Mouse (Mus musculus): ENCODE results near the gene Atp8a2. TPM values are rescaled to one million over a fixed set of nuclear protein-coding genes. Genes with fewer than 3 reads are reported as not detected.
A peak's percentile ranks its signal among the peaks of the same experiment; 100 is the strongest.

The Atp8a2 gene
- polyA plus RNA-seq, 1 experiment from 2014 or later = 13.0 TPM

GRCm38 (mm10) chr14:59966981-59967380, 230.0 kb downstream of the Atp8a2 start:
- H3K4me3 ChIP-seq (ENCODE audit: low read depth, low read length) = no peak overlapping the region
- no peaks in the 10 kb centered on the region for H3K27me3 ChIP-seq (replicated peaks; ENCODE audit: control insufficient read depth, insufficient read depth, low read length)
- no peak overlapping the region for H3K4me2 ChIP-seq (ENCODE audit: low read length)
- H3K27ac ChIP-seq (ENCODE audit: low read depth, low read length) = no peak overlapping the region
- peak; percentile 12 for DNase-seq (ENCODE audit: low spot score)
- no peak overlapping the region for H3K9ac ChIP-seq (ENCODE audit: low read length)
- no peak for ATAC-seq
- 65% methylated on average over 4 of the region's 4 CpGs for WGBS
- H3K4me1 ChIP-seq (ENCODE audit: control insufficient read depth, insufficient read depth, low read length) = peaks cover 29% of the 10 kb centered on the region
- H3K9me3 ChIP-seq (replicated peaks; ENCODE audit: control insufficient read depth, low read length) = no peaks in the 10 kb centered on the region
- H3K36me3 ChIP-seq (ENCODE audit: control insufficient read depth, insufficient read depth, low read length) = no peaks in the 10 kb centered on the region

GRCm38 (mm10) chr14:59964569-59964968, 232.4 kb downstream of the Atp8a2 start:
- whole genome bisulfite sequencing = 94% methylated on average over 5 of the region's 5 CpGs
- no peaks in the 10 kb centered on the region for H3K36me3 ChIP-seq (ENCODE audit: control insufficient read depth, insufficient read depth, low read length)
- H3K4me2 ChIP-seq (ENCODE audit: low read length) = no peak overlapping the region
- ATAC-seq = no peak
- no peak overlapping the region for H3K9ac ChIP-seq (ENCODE audit: low read length)
- H3K4me3 ChIP-seq (ENCODE audit: low read depth, low read length) = no peak overlapping the region
- no peak overlapping the region for H3K27ac ChIP-seq (ENCODE audit: low read depth, low read length)
- H3K4me1 ChIP-seq (ENCODE audit: control insufficient read depth, insufficient read depth, low read length) = peaks cover 20% of the 10 kb centered on the region
- H3K27me3 ChIP-seq (replicated peaks; ENCODE audit: control insufficient read depth, insufficient read depth, low read length) = no peaks in the 10 kb centered on the region
- H3K9me3 ChIP-seq (replicated peaks; ENCODE audit: control insufficient read depth, low read length) = no peaks in the 10 kb centered on the region
- DNase-seq (ENCODE audit: low spot score) = no peak

GRCm38 (mm10) chr14:59960961-59961360, 236.0 kb downstream of the Atp8a2 start:
- H3K9ac ChIP-seq (ENCODE audit: low read length) = no peak overlapping the region
- H3K9me3 ChIP-seq (replicated peaks; ENCODE audit: control insufficient read depth, low read length) = no peaks in the 10 kb centered on the region
- ATAC-seq = peak; percentile 57; the same call in 1 of the 2 replicates
- no peak overlapping the region for H3K4me3 ChIP-seq (ENCODE audit: low read depth, low read length)
- H3K4me1 ChIP-seq (ENCODE audit: control insufficient read depth, insufficient read depth, low read length) = peaks cover 13% of the 10 kb centered on the region
- no peak overlapping the region for H3K4me2 ChIP-seq (ENCODE audit: low read length)
- peak; percentile 52 for DNase-seq (ENCODE audit: low spot score)
- 21% methylated on average over 9 of the region's 9 CpGs for WGBS
- H3K27me3 ChIP-seq (replicated peaks; ENCODE audit: control insufficient read depth, insufficient read depth, low read length) = no peaks in the 10 kb centered on the region
- peak overlapping the region; percentile 53; the same call in 1 of the 2 replicates for H3K27ac ChIP-seq (ENCODE audit: low read depth, low read length)
- no peaks in the 10 kb centered on the region for H3K36me3 ChIP-seq (ENCODE audit: control insufficient read depth, insufficient read depth, low read length)

- H3K27ac ChIP-seq (ENCODE audit: low read depth, low read length) = peak overlapping the region; percentile 53; the same call in 1 of the 2 replicates
- no peaks in the 10 kb centered on the region for H3K27me3 ChIP-seq (replicated peaks; ENCODE audit: control insufficient read depth, insufficient read depth, low read length)
- H3K4me1 ChIP-seq (ENCODE audit: control insufficient read depth, insufficient read depth, low read length) = peaks cover 13% of the 10 kb centered on the region
- H3K4me2 ChIP-seq (ENCODE audit: low read length) = no peak overlapping the region
- H3K9ac ChIP-seq (ENCODE audit: low read length) = no peak overlapping the region
- H3K9me3 ChIP-seq (replicated peaks; ENCODE audit: control insufficient read depth, low read length) = no peaks in the 10 kb centered on the region
- H3K4me3 ChIP-seq (ENCODE audit: low read depth, low read length) = no peak overlapping the region
- WGBS = 56% methylated on average over 9 of the region's 9 CpGs
- no peaks in the 10 kb centered on the region for H3K36me3 ChIP-seq (ENCODE audit: control insufficient read depth, insufficient read depth, low read length)
- ATAC-seq (peak; percentile 48), DNase-seq (ENCODE audit: low spot score) (peak; percentile 62)
Measured at GRCm38 (mm10) chr14:59960214-59960890, 236.6 kb downstream of the Atp8a2 start.

- ATAC-seq = no peak
- WGBS = 42% methylated on average over 8 of the region's 8 CpGs
- H3K9me3 ChIP-seq (replicated peaks; ENCODE audit: control insufficient read depth, low read length) = no peaks in the 10 kb centered on the region
Measured at GRCm38 (mm10) chr14:59959723-59960122, 237.3 kb downstream of the Atp8a2 start.

GRCm38 (mm10) chr14:59949983-59950382, 247.0 kb downstream of the Atp8a2 start:
- peaks cover 5% of the 10 kb centered on the region; the same call in 1 of the 2 replicates for H3K9me3 ChIP-seq (replicated peaks; ENCODE audit: control insufficient read depth, low read length)
- no peak overlapping the region for H3K4me3 ChIP-seq (ENCODE audit: low read depth, low read length)
- H3K36me3 ChIP-seq (ENCODE audit: control insufficient read depth, insufficient read depth, low read length) = no peaks in the 10 kb centered on the region
- ATAC-seq = peak; percentile 85
- H3K4me2 ChIP-seq (ENCODE audit: low read length) = no peak overlapping the region
- H3K4me1 ChIP-seq (ENCODE audit: control insufficient read depth, insufficient read depth, low read length) = peaks cover 5% of the 10 kb centered on the region; the same call in 1 of the 2 replicates
- H3K27ac ChIP-seq (ENCODE audit: low read depth, low read length) = no peak overlapping the region
- DNase-seq (ENCODE audit: low spot score) = peak; percentile 59
- 8% methylated on average over 5 of the region's 5 CpGs for WGBS
- H3K9ac ChIP-seq (ENCODE audit: low read length) = no peak overlapping the region
- no peaks in the 10 kb centered on the region for H3K27me3 ChIP-seq (replicated peaks; ENCODE audit: control insufficient read depth, insufficient read depth, low read length)

More at GRCm38 (mm10) chr14:59959723-59960122, 237.3 kb downstream of the Atp8a2 start:
- Histone ChIP-seq H3K4me2 (ENCODE audit: low read length) (no peak overlapping the region), H3K36me3 (ENCODE audit: control insufficient read depth, insufficient read depth, low read length) (no peaks in the 10 kb centered on the region), H3K27me3 (replicated peaks; ENCODE audit: control insufficient read depth, insufficient read depth, low read length) (no peaks in the 10 kb centered on the region), H3K4me1 (ENCODE audit: control insufficient read depth, insufficient read depth, low read length) (peaks cover 13% of the 10 kb centered on the region), H3K9ac (ENCODE audit: low read length) (no peak overlapping the region), H3K27ac (ENCODE audit: low read depth, low read length) (no peak overlapping the region), H3K4me3 (ENCODE audit: low read depth, low read length) (no peak overlapping the region)
- peak; percentile 39 for DNase-seq (ENCODE audit: low spot score)

- Histone ChIP-seq H3K4me1 (ENCODE audit: control insufficient read depth, insufficient read depth, low read length) (no peaks in the 10 kb centered on the region), H3K4me3 (ENCODE audit: low read depth, low read length) (no peak overlapping the region), H3K4me2 (ENCODE audit: low read length) (no peak overlapping the region), H3K27ac (ENCODE audit: low read depth, low read length) (no peak overlapping the region), H3K9ac (ENCODE audit: low read length) (no peak overlapping the region), H3K36me3 (ENCODE audit: control insufficient read depth, insufficient read depth, low read length) (no peaks in the 10 kb centered on the region), H3K9me3 (replicated peaks; ENCODE audit: control insufficient read depth, low read length) (no peaks in the 10 kb centered on the region), H3K27me3 (replicated peaks; ENCODE audit: control insufficient read depth, insufficient read depth, low read length) (no peaks in the 10 kb centered on the region)
- 17% methylated on average over 7 of the region's 7 CpGs for WGBS
- peak; percentile 93 for DNase-seq (ENCODE audit: low spot score)
- peak; percentile 93 for ATAC-seq
Measured at GRCm38 (mm10) chr14:59942864-59943611, 253.9 kb downstream of the Atp8a2 start.

GRCm38 (mm10) chr14:59942199-59942598, 254.8 kb downstream of the Atp8a2 start:
- WGBS = 40% methylated on average over 2 of the region's 2 CpGs
- Histone ChIP-seq H3K4me2 (ENCODE audit: low read length) (no peak overlapping the region), H3K9ac (ENCODE audit: low read length) (no peak overlapping the region), H3K27ac (ENCODE audit: low read depth, low read length) (no peak overlapping the region), H3K27me3 (replicated peaks; ENCODE audit: control insufficient read depth, insufficient read depth, low read length) (no peaks in the 10 kb centered on the region), H3K36me3 (ENCODE audit: control insufficient read depth, insufficient read depth, low read length) (no peaks in the 10 kb centered on the region), H3K4me1 (ENCODE audit: control insufficient read depth, insufficient read depth, low read length) (no peaks in the 10 kb centered on the region), H3K4me3 (ENCODE audit: low read depth, low read length) (no peak overlapping the region), H3K9me3 (replicated peaks; ENCODE audit: control insufficient read depth, low read length) (no peaks in the 10 kb centered on the region)
- no peak for ATAC-seq
- DNase-seq (ENCODE audit: low spot score) = no peak

- Histone ChIP-seq H3K9me3 (replicated peaks; ENCODE audit: control insufficient read depth, low read length) (no peaks in the 10 kb centered on the region), H3K27ac (ENCODE audit: low read depth, low read length) (no peak overlapping the region), H3K36me3 (ENCODE audit: control insufficient read depth, insufficient read depth, low read length) (no peaks in the 10 kb centered on the region), H3K9ac (ENCODE audit: low read length) (no peak overlapping the region), H3K4me1 (ENCODE audit: control insufficient read depth, insufficient read depth, low read length) (no peaks in the 10 kb centered on the region), H3K27me3 (replicated peaks; ENCODE audit: control insufficient read depth, insufficient read depth, low read length) (no peaks in the 10 kb centered on the region), H3K4me2 (ENCODE audit: low read length) (no peak overlapping the region), H3K4me3 (ENCODE audit: low read depth, low read length) (no peak overlapping the region)
- WGBS = 61% methylated on average over 6 of the region's 6 CpGs
- DNase-seq (ENCODE audit: low spot score) (no peak), ATAC-seq (no peak)
Measured at GRCm38 (mm10) chr14:59932355-59932754, 264.6 kb downstream of the Atp8a2 start.
